Mouse (Mus musculus) spleen, embryonic (tissue): ENCODE results near the gene Pex5.

Experiments used
- CTCF ChIA-PET: fragments of 350-600 bp; sonication (Branson Sonifier 250); formaldehyde crosslinking; loops from one replicate; lab custom pipeline; 2022; lab: Charles Lee

Gene Pex5

DNA sequence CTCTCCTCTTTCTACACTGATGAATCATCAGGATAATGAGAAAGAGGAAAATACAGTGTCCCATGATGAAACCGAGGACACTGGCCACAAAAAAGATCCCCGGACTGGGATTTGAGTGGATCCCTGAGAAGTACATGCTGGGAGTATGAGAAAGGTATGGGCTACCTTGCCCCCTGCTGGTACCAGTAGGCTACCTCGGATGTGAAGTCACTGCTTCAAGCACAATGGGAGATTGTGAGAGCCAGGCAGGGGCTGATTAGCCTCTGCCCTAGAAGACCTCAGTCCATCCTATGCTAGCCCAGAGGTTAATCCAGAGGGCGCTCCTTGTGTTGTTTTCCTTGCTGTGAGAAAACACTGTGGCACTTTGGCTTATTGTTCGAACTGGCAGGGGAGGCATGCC is 50.5 kb downstream of the Pex5 start:
- CTCF ChIA-PET = no interaction called here

DNA sequence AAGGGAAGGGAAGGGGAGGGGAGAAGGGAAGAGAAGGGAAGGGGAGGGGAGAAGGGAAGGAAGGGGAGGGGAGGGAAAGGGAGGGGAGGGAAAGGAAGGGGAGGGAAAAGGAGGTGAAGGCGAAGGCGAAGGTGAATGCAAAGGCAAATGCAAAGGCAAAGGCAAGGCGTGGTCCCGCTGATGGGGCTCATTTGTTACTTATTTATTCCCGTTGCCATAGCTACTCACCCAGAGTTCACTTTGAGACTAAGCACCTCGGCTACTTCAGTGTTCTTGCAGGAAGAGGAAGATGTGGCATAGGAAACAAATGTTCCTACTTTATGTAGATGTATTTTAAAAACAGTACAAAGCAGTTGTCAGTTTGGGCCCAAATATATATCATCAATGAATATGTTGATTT is 54.3 kb downstream of the Pex5 start:
- CTCF ChIA-PET = no interaction called here

DNA sequence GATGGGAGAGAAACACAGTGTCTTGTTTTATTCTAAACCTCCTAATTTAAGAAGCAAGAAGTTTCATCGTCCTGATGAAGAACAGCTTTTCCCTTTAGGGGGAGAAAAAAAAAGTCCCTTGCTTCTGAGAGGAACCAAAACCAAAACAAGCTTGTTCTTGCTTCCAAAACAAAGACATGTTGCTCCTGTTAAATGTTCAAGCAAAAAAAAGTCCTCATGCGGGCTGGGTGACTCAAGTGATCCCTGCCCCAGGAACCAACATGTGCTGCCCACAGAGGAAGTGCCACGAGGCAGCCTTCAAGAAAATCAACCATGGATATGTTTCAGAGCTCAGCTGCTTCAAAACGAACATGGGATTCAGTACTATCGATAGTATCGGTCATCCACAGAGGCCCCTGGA is 55.9 kb downstream of the Pex5 start:
- CTCF ChIA-PET = no interaction called here

DNA sequence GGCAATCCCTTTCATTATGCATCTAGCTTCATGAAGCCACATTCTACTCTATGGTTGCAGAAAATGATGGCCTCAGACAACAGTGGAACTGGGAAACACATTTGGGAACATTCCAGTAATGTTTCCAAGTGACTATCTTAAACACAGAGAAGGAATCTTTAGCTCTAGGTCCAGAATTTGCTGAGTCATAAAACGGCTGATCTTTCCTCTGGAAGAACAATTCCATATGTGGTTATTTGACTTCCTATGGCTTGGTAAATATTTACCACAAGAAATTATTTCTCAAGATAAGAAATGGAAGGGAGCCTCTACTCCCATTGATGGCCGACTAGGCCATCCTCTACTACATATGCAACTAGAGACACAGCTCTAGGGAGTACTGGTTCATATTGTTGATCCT is 61.6 kb downstream of the Pex5 start:
- CTCF ChIA-PET = interaction anchor here (0.6 kb wide), 1 partner anchor 101 kb away, joined by 4 read pairs; no protein-coding TSS in a partner anchor
